Mouse (Mus musculus): ENCODE measurements around the gene Dner.

The Dner gene

DNA sequence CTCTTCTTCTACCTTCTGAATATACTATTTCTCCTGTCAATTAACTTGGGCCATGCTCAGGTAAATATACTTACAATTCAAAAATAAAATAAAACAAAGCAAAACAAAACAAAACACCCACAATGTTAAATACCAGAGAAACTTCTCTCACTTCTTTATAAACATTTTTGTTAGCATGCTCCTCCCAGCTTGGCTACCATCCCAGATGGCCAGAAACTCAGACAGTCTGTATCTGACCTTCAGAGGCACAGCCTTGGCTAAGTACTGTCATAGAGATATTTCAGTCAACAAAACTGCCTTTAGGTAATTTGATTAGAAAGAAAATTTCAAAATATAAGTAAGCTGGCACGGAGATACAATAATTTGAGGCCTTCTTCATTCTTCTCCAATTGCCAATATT, 259.7 kb downstream of the Dner start:
- no peak for DNase-seq

GRCm38 (mm10) chr1:84433291-84433980, 262.6 kb downstream of the Dner start:
- DNase-seq, result no peak

- DNase-seq, result no peak
Observed at GRCm38 (mm10) chr1:84432311-84432710, 263.7 kb downstream of the Dner start.

DNA sequence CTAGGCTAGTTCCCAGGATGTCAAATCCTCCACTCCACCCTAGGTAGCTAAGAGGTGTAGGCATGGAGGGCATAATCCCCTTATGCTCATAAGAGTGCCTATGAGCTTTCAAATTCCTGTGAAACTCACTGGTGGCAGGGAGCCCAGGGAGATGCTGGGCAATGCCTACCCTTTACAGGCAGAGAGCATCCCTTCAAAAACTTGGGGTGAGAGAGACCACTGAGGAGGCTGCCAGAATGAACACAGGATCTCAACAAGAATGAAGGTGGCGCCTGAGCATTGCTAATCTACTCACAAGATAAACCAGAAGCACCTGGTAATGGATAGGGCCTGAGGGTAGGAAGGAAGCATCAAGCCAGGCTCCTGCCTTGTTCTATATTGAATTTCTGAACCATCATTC, 267.7 kb downstream of the Dner start:
- no peak for DNase-seq

DNA sequence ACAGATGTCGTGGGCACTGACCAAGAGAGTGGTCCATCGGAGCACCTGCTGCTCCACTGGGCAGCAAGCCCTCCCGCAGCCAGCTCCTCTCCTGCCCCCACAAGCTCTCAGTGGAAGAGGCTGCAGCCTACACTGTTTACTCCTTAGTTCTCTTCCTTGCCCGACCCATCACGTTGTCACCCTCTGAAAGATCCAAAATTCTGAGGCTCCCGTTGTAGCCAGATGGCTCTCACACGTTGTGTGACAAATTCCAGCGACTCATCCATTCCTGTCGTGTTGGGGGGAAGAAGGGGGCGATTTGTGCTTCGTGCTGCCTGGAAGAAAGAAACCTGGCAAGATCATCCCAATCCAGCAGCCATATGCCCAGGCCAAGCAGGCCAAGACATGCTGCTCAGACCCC, 268.3 kb downstream of the Dner start:
- no peak for DNase-seq

- no peak for DNase-seq
Observed at GRCm38 (mm10) chr1:84426679-84427078, 269.3 kb downstream of the Dner start.

GRCm38 (mm10) chr1:84422881-84423280, 273.1 kb downstream of the Dner start:
- DNase-seq, result no peak

DNA sequence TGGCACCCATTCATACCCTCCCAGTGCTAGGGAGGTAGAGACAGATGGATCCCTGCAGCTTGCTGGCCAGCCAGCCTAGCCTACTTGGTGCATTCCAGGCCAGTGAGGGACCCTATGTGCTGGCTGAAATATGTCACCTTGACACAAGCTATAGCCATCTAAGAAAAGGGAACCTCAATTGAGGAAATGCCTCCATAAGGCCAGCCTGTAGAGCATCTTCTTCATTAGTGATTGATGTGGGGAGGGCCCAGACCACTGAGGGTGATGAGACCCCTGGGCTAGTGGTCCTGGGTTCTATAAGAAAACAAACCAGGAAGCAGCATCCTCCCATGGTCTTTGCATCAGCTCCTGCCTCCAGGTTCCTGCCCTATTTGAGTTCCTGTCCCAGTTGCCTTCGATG, 274.2 kb downstream of the Dner start:
- no peak for DNase-seq

GRCm38 (mm10) chr1:84419416-84419815, 276.6 kb downstream of the Dner start:
- no peak for DNase-seq

- no peak for DNase-seq
Observed at GRCm38 (mm10) chr1:84418511-84418910, 277.5 kb downstream of the Dner start.

- DNase-seq, result peak; percentile 12 to 18
Observed at GRCm38 (mm10) chr1:84417761-84418238, 278.2 kb downstream of the Dner start.

DNA sequence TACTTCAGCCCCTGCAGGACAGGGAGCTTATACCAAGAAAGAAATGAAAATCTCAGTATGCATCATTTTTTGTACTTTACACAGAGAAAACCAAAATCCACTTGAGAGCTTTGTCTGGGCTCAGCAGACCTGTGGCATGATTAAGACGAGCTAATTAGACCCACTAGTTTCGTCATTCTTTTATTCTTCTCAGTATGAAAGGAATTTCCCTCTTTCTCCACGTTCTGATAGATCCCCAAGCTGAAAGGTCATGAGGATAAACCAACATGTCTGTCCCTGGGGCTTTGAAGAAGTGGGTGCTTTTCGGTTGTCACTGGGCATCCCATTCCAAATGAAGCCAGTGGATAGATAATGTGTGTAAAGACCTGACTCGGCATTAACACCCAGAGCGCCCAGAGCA, 278.7 kb downstream of the Dner start:
- DNase-seq, result no peak

- DNase-seq, result no peak
Observed at GRCm38 (mm10) chr1:84414464-84414863, 281.6 kb downstream of the Dner start.

DNA sequence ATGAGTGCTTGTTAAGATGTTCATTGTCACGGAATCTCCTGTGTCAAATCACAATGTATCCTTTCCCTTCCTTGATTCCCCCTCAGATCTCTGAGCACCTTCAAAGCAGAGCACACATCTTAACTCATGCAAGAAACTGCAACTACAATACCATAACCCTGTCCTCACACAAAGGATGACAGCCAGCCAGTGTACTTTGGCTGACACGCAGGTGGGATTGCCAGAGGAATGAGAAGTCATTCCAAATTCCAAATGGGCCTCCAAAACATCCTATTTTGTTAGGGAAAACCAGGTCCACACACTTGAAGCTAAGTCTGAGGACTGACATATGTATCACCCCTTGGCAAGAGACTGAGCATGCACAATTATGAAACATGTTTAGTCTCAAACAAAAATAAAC, 286.5 kb downstream of the Dner start:
- no peak for DNase-seq

GRCm38 (mm10) chr1:84408873-84409272, 287.1 kb downstream of the Dner start:
- DNase-seq, result no peak

DNA sequence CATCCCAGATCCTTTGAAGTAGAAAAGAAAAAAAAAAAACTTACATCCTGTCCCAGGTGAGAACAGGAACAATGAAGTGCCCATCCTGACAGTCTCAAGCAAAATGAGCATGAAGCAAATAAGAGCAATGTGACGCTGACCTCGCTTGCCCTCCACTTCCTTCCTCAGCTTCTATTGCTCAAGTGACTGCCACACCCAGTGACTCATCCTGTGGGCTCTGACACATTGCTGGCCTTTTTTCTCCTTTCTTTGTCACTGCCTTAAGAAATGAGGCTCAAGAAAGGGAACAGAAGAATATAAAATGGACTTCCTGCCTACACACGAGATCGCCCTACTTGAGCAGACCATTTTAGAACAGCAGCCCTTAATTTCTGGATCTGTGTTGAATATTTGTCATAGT, 289.1 kb downstream of the Dner start:
- peak; percentile 13 to 33 for DNase-seq

DNA sequence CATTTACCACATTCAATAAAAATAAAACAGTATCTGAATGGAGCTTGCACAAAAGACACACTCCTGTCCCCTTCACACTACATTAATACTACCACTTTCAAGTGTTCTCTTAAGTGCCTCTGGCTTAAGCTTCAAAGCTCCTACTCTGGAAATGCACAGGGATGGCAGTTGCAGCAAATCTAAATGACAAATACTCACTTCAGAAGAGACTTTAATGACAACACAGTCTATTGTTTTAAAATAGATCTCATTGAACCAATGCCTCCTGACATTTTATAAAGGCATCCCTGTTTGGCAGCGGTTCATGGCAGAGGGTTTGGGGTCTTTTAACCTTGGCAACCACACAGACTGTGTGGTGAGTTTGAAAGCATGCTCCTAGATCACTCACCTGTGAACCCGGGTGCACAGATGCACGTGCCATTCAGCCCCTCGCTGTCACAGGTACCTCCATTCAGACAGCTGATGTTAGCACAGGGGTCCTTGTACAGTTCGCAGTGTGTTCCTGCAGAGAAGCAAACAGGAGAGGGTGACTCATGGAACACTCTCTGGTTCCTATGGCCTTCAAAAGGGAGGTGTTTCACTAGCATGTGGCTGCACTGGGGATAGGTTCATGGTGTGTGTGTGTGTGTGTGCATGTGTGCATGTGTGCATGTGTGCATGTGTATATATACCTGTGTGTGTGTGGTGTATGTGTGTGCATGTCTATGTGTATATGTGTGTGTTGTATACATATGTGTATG, 290.3 kb downstream of the Dner start:
- no peak for DNase-seq

- no peak for DNase-seq
Observed at GRCm38 (mm10) chr1:84404880-84405279, 291.1 kb downstream of the Dner start.

GRCm38 (mm10) chr1:84402154-84402553, 293.9 kb downstream of the Dner start:
- no peak for DNase-seq

DNA sequence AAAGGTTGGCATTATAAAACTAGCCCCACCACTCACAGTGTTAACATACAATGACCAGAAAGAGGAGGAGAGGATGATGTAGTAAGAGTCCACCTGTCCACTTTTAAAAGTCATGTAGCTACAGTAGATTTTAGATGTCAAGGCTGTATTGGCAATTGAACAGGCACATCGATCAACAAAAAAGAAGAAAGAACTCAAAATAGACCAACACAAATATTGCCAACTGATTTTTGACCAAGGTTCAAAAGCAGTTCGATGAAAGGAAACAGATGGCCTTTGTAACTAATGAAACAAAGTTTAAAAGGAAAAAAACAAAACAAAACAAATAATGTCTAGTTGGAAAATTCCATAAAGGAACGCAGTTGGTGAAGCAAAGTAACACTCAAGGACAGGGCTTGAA, 296.4 kb downstream of the Dner start:
- no peak for DNase-seq

DNA sequence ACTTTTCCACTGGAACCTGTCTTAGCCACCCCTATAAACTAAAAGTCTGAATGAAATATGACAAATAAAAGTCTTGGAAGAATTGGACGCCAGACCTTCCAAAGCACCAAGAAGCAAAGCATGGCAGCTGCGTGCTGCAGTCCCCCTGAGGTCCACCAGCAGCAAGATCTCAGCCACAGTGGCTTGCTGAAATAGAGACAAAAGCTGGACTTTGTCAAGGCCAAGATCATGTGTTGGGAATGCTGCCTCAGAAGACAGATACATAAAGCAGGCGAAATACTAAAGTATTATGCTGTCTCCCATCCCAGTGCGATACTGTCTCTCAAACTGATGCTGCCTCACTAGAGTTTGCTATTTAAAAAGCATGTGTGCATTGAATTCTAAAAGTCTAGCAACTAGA, 296.9 kb downstream of the Dner start:
- no peak for DNase-seq

DNA sequence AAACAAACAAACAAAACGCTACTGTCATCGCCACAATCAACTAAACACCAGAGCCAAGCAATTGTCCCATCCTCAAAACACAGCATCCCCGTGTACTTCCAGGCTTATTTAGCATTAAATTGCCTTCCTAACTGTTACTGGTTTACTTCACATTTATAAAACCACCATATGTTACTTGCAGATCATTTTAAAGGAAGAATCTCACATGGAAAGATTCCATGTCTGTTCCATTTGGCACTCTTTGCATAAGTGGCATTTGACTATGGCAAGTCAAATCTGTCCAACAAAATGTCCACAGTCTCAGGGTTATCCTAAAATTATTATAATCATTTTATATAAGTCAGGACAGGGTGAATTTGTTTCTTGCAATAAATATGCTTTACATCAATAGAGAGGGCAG, 299.2 kb downstream of the Dner start:
- DNase-seq, result no peak

DNA sequence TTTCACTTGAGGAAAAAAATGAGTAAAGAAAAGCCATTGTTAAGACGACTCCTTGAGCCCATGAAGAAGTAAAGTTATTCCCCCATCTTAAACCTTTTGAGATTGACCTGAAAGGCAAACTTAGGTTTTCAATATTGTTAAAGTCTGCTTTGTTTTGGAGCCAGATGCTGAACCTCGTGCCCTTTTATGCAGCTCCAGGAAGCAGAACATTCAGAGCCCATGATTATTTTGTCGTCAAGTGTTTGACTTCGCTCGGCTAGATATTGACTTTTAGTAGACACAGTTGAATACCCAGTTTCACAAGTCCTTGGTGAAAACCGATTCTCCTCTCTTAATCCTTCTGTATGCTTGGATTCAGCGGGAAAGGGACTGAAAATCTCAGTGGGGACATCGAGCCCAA, 300.1 kb downstream of the Dner start:
- DNase-seq, result no peak

- no peak for DNase-seq
Observed at GRCm38 (mm10) chr1:84390961-84391360, 305.1 kb downstream of the Dner start.

DNA sequence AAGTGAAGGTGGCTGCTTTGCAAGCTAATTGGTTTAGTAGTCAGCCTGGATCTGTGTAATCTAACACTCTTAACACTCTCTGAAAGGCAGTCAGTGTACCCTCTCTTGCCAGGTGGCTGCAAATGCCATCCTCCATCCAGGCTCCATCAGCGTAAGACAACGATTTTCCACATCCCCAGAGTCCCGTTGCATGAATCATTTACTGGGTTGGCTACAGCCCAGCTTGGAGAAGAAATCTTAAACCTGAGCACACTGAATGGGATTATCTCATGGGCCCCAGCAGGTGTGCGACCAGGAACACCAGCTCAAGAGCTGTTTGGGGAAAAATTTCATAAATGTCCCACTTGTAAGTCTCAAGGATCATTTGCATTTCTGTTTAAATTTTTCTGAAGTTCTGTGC, 308.4 kb downstream of the Dner start:
- no peak for DNase-seq

Data from kidney, adult 8-10 months (tissue).